Comparison of ENCODE assay signal across 9 mouse cellular contexts in genomic region chr11:74572459-74573061, GRCm38 (mm10). TPM values are rescaled to one million over a fixed set of nuclear protein-coding genes. Genes with fewer than 3 reads are reported as not detected.
DNase-seq lines count a peak whose midpoint lies in the region; ATAC-seq and TF ChIP-seq lines count a peak whose summit lies in the region.
"Had no signal": no experiment of that assay in that cellular context is flagged by ENCODE, and none has a peak within 500 bp of the region (broad histone marks: within the 10 kb centered on the region; RNA-seq: fewer than 3 reads in every experiment).

No protein-coding gene starts in this region.

- no peaks in the 10 kb centered on the region for H3K27me3 ChIP-seq in liver, embryonic 16.5 days (ENCODE audit: control insufficient read depth, insufficient read depth, low read depth, low read length)
- no peaks in the 10 kb centered on the region for H3K27me3 ChIP-seq in spleen, adult 2 months (ENCODE audit: control insufficient read depth, insufficient read depth, low read length)
- no peaks in the 10 kb centered on the region for H3K27me3 ChIP-seq in forebrain, embryonic 16.5 days (replicated peaks; ENCODE audit: control insufficient read depth, insufficient read depth, low read length)

- peak overlapping the region; percentile 99 for H3K27ac ChIP-seq in liver, embryonic 16.5 days (ENCODE audit: low read length)
- peak overlapping the region; percentile 61 for H3K27ac ChIP-seq in spleen, adult 2 months (ENCODE audit: insufficient read depth, low read length)
- no peak overlapping the region for H3K27ac ChIP-seq in forebrain, embryonic 16.5 days (ENCODE audit: low read length)
- H3K27ac ChIP-seq: heart, embryonic 13.5 days had no signal

- peak; percentile 78 for ATAC-seq in common myeloid progenitor, adult 5-6 weeks (replicated peaks; ENCODE audit: low read depth, poor library complexity, severe bottlenecking)
- peak; percentile 80 for ATAC-seq in liver, embryonic 16.5 days (ENCODE audit: low read depth)
- no peak for ATAC-seq in forebrain, embryonic 16.5 days

- peak; percentile 15 for DNase-seq in gastrocnemius, adult 18-20 months (ENCODE audit: low spot score)
- DNase-seq in gastrocnemius, postnatal 14 days = no peak
- DNase-seq in spleen, adult 2 months (ENCODE audit: low read depth in 1 of 2, low spot score in 2 of 2) = peak in 1 of 2 experiments; percentile 36
- DNase-seq in layer of hippocampus, adult 9-10 months (ENCODE audit: low spot score) = no peak
- no peak for DNase-seq in cerebellum, postnatal 36 days

- H3K4me3 ChIP-seq in liver, embryonic 16.5 days (ENCODE audit: low read depth, low read length) = peak overlapping the region; percentile 49
- peak overlapping the region; percentile 48 for H3K4me3 ChIP-seq in spleen, adult 2 months (ENCODE audit: extremely low read depth, insufficient read depth, insufficient read length)
- H3K4me3 ChIP-seq in forebrain, embryonic 16.5 days (replicated peaks; ENCODE audit: low read length) = no peak overlapping the region
- H3K4me3 ChIP-seq: heart, embryonic 13.5 days had no signal

- WGBS in liver, embryonic 16.5 days (ENCODE audit: insufficient replicate concordance) = 17% methylated on average over 6 of the region's 6 CpGs
- 9% methylated on average over 6 of the region's 6 CpGs for WGBS in spleen, adult 2 months
- 79% methylated on average over 6 of the region's 6 CpGs for WGBS in forebrain, embryonic 16.5 days

- H3K4me2 ChIP-seq in liver, embryonic 16.5 days (ENCODE audit: low read depth, low read length) = peak overlapping the region; percentile 77
- no peak overlapping the region for H3K4me2 ChIP-seq in forebrain, embryonic 16.5 days (ENCODE audit: low read length)
- H3K4me2 ChIP-seq: heart, embryonic 13.5 days had no signal

- no peak for TF ChIP-seq POLR2A in spleen, adult 2 months (IDR thresholded peaks at IDR 0.05; ENCODE audit: low read depth, low read length)

- H3K4me1 ChIP-seq in liver, embryonic 16.5 days (ENCODE audit: control insufficient read depth, low read depth, low read length) = peaks cover 70% of the 10 kb centered on the region
- peaks cover 28% of the 10 kb centered on the region; the same call in 1 of the 2 replicates for H3K4me1 ChIP-seq in spleen, adult 2 months (ENCODE audit: control insufficient read depth, insufficient read depth, insufficient read length)
- peaks cover 5% of the 10 kb centered on the region for H3K4me1 ChIP-seq in forebrain, embryonic 16.5 days (replicated peaks; ENCODE audit: control insufficient read depth, insufficient read depth, low read length)

- TF ChIP-seq CTCF in spleen, adult 2 months (IDR thresholded peaks at IDR 0.05; ENCODE audit: extremely low read depth, insufficient read depth, insufficient read length, insufficient replicate concordance) = no peak

- intact Hi-C loops in gastrocnemius, postnatal 14 days (cut with DNase I; ENCODE audit: low total_unique reads) = no loop called here

- no peaks in the 10 kb centered on the region for H3K36me3 ChIP-seq in liver, embryonic 16.5 days (ENCODE audit: control insufficient read depth, insufficient read depth)
- no peaks in the 10 kb centered on the region for H3K36me3 ChIP-seq in spleen, adult 2 months (ENCODE audit: control insufficient read depth, insufficient read depth, low read length)
- no peaks in the 10 kb centered on the region for H3K36me3 ChIP-seq in forebrain, embryonic 16.5 days (ENCODE audit: control insufficient read depth, insufficient read depth)
- H3K36me3 ChIP-seq: heart, embryonic 13.5 days had no signal

- peak overlapping the region; percentile 59 for H3K9ac ChIP-seq in liver, embryonic 16.5 days (ENCODE audit: low read depth, low read length)
- H3K9ac ChIP-seq in forebrain, embryonic 16.5 days (replicated peaks; ENCODE audit: low read depth, low read length) = no peak overlapping the region
- H3K9ac ChIP-seq: heart, embryonic 13.5 days had no signal

- no peaks in the 10 kb centered on the region for H3K9me3 ChIP-seq in liver, embryonic 16.5 days (replicated peaks; ENCODE audit: control insufficient read depth, low read length)
- H3K9me3 ChIP-seq in forebrain, embryonic 16.5 days (ENCODE audit: control insufficient read depth, low read length) = no peaks in the 10 kb centered on the region
- H3K9me3 ChIP-seq: heart, embryonic 13.5 days had no signal

RNA-seq across cellular contexts. Expression of gene Rap1gap2, which starts 38.2 kb away (rescaled TPM):
- total RNA-seq in gastrocnemius, adult 18-20 months (2021) = 1 to 10 TPM; 5.1 to 6.7 TPM
- total RNA-seq in gastrocnemius, postnatal 14 days (2021) = 1 to 10 TPM; 9.9 to 10.0 TPM
- total RNA-seq in common myeloid progenitor, adult 5-6 weeks (2017) = 2.0 TPM in 2 replicates
- 0.63 and 1.2 TPM in 2 replicates for polyA plus RNA-seq in liver, embryonic 16.5 days (2015; fragmentation: Nextera tagmentation; extraction: Ambion mirVana)
- polyA plus RNA-seq in spleen, adult 2 months (2012; rRNA removed) = 11.3 and 13.2 TPM in 2 replicates
- 10.7 and 12.9 TPM in 2 replicates for polyA plus RNA-seq in forebrain, embryonic 16.5 days (2015; fragmentation: Nextera tagmentation; extraction: Ambion mirVana)

RNA-seq across cellular contexts. Expression of gene Ccdc92b, which starts 46.8 kb away (rescaled TPM):
- under 1 TPM; 0.05 TPM for total RNA-seq in gastrocnemius, adult 18-20 months (2021)
- total RNA-seq in gastrocnemius, postnatal 14 days (2021) = under 1 TPM; 0.09 to 0.12 TPM
- total RNA-seq in common myeloid progenitor, adult 5-6 weeks (2017) = not detected in 2 replicates
- polyA plus RNA-seq in liver, embryonic 16.5 days (2015; fragmentation: Nextera tagmentation; extraction: Ambion mirVana) = 8.3 and 10.4 TPM in 2 replicates
- polyA plus RNA-seq in spleen, adult 2 months (2012; rRNA removed) = 2.0 and 3.1 TPM in 2 replicates
- 3.1 and 3.4 TPM in 2 replicates for polyA plus RNA-seq in forebrain, embryonic 16.5 days (2015; fragmentation: Nextera tagmentation; extraction: Ambion mirVana)
